Mouse (Mus musculus) embryo, embryonic 9.5 days (tissue): ENCODE data around the gene Dhps.
"Not testable (repeated sequence)": the region's sequence is repeated elsewhere in the genome, so short reads cannot be mapped to it uniquely, and the experiment has no call there.

Source experiments
- DNase-seq: peaks from one replicate; pipeline ENCODE4 v3.0.0-alpha.2; 2017; ENCODE audit errors: extremely low spot score

Gene Dhps

GRCm38 (mm10) chr8:85095566-85095965 lies 24.0 kb downstream of the Dhps start:
- DNase-seq, result no peak

DNA sequence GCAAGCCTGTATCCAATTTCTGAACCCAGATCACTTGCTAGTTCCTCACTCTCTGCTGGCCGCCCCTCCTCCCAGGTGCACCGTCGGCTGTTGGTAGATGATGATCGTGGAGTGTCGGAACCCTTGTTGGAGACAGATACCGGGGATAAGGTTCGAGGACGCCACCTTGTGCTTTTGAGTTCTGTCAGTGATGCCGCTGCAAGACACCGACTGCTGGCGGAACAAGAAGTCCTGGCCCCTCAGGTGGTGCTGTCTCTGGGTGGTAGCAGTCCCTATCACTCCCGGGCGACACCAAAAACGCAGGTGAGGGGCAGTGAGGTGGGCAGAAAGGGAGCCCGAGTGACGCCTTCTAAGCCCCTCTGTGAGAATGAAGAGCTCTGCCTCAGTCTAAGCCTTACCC lies 24.6 kb downstream of the Dhps start:
- DNase-seq, result no peak

- no peak for DNase-seq
Observed at GRCm38 (mm10) chr8:85096850-85097249, 25.3 kb downstream of the Dhps start.

GRCm38 (mm10) chr8:85100076-85100665 lies 28.6 kb downstream of the Dhps start:
- DNase-seq, result no peak

- no peak for DNase-seq
Observed at GRCm38 (mm10) chr8:85113241-85113640, 41.7 kb downstream of the Dhps start.

GRCm38 (mm10) chr8:85115501-85115900 lies 43.9 kb downstream of the Dhps start:
- DNase-seq, result no peak

GRCm38 (mm10) chr8:85116984-85117383 lies 45.4 kb downstream of the Dhps start:
- no peak for DNase-seq

DNA sequence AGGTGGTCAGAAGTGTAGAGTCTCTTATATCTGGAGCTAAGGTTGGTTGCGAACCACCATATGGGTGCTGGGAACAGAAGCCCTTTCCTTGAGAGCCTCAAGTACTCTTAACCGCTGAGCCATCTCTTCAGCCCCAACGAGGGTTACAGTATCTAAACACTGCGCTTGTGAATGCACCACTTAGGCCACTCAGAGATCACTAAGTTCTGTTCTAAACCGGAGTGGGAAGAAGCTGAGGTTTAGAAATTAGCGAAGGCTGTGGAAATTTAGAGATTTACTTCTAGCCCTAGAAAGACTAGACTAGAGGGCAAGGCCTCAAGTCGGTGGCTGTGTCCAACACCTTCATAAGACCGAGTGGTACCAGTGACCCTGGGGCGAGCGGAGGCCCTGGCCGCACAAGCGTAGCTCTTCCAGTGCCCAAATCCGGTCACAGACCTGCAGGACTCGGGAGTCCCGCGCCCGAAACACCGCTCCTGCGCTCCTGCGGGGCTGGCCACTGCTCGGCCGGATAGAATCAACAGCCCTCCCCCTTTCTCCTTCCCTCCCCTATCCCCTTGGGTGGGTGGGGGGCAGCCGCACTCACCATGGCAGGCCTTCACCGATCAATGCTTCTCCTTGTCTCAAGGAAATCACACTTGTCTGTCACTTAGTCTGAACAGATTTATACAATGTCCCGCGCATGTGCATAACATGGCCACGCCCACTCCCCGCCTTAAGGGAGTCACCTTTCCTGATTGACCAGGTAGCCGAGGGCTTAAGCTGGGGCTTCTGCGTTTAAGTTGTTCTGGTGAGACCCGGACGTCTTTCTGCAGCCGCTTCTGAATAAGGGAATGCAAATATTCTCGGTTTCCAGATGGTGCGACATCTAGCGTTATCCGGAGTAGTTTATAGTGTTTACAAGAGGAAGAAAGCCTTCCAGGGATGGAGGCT lies 47.8 kb downstream of the Dhps start:
- peak; percentile 80 for DNase-seq

- DNase-seq, result not testable (repeated sequence)
Observed at GRCm38 (mm10) chr8:85120251-85120650, 48.7 kb downstream of the Dhps start.

DNA sequence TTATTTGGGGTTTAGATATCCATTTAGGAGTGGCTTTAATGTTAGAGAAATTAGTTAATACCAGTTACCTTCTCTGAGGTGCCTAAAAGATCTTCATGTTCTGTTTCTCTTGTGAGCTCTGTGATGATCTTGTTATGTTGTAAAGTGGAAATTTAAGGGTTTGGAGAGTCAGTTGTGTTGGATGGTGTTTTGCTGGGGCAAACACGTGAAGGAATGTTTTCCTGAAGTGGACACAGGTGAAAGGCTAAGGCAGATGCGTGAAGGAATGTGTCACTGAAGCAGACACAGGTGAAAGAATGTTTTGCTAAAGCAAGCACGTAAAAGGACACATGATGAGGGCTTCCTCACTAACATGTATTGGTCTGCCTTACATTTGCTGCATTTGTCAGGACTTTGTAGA lies 51.4 kb downstream of the Dhps start, which contains the start of gene Zfp791:
Gene Zfp791, minus strand, starts transcription at position 101 of the 400 bp plus-strand sequence.
- no peak for DNase-seq

GRCm38 (mm10) chr8:85123691-85124090 lies 52.1 kb downstream of the Dhps start:
- no peak for DNase-seq
